In the genomic region with DNA sequence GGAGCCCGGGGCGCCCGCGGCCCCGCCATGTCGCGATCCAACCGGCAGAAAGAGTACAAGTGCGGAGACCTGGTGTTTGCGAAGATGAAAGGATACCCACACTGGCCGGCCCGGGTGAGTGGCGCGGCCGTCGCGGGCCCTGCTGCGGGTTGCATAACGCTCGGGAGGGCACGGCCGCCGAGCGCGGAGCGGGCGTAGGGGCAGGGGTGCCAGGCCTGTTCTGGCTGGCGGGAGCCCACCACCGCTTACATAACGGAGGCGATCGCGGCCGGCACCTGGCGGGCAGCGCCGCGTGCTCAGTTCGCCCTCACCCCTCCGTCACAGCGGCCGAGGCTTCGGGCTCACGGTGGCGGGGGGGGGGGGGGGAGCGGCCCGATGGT, we compare ENCODE assay signal across 8 mouse cellular contexts. TPM values are rescaled to one million over a fixed set of nuclear protein-coding genes. Genes with fewer than 3 reads are reported as not detected.
DNase-seq lines count a peak whose midpoint lies in the region; ATAC-seq and TF ChIP-seq lines count a peak whose summit lies in the region.

No protein-coding gene starts in this region.

- H3K4me2 ChIP-seq in kidney, embryonic 15.5 days = peak overlapping the region; percentile 80
- peak overlapping the region; percentile 61 for H3K4me2 ChIP-seq in lung, postnatal 0 days (replicated peaks; ENCODE audit: low read depth, low read length)
- H3K4me2 ChIP-seq in stomach, embryonic 15.5 days = peak overlapping the region; percentile 77

- no peak for TF ChIP-seq CTCF in lung, postnatal 0 days (IDR thresholded peaks at IDR 0.05)

- 0 out of 2 replicates have a peak, but pooled peaks cover 6% of the 10 kb centered on the region for H3K36me3 ChIP-seq in heart, embryonic 10.5 days
- no peaks in the 10 kb centered on the region for H3K36me3 ChIP-seq in kidney, embryonic 15.5 days
- no peaks in the 10 kb centered on the region for H3K36me3 ChIP-seq in lung, postnatal 0 days (ENCODE audit: insufficient read depth, low read length)
- H3K36me3 ChIP-seq in stomach, embryonic 15.5 days = no peaks in the 10 kb centered on the region

- H3K27me3 ChIP-seq in heart, embryonic 10.5 days (ENCODE audit: insufficient read depth, poor library complexity, severe bottlenecking) = no peaks in the 10 kb centered on the region
- H3K27me3 ChIP-seq in kidney, embryonic 15.5 days = no peaks in the 10 kb centered on the region
- H3K27me3 ChIP-seq in lung, postnatal 0 days (replicated peaks; ENCODE audit: insufficient read depth, low read length) = no peaks in the 10 kb centered on the region
- no peaks in the 10 kb centered on the region for H3K27me3 ChIP-seq in stomach, embryonic 15.5 days (replicated peaks)

- under 1% methylated on average over 47 of the region's 47 CpGs for WGBS in heart, embryonic 10.5 days
- under 1% methylated on average over 38 of the region's 47 CpGs for WGBS in kidney, embryonic 15.5 days
- WGBS in lung, postnatal 0 days = under 1% methylated on average over 22 of the region's 47 CpGs
- WGBS in stomach, embryonic 15.5 days = under 1% methylated on average over 36 of the region's 47 CpGs

- ATAC-seq in kidney, embryonic 15.5 days (replicated peaks; ENCODE audit: low FRiP score) = peak; percentile 9; the same call in 1 of the 2 replicates
- peak; percentile 3; the same call in 1 of the 2 replicates for ATAC-seq in lung, postnatal 0 days
- no peak for ATAC-seq in stomach, embryonic 15.5 days (ENCODE audit: insufficient read depth, low FRiP score, low read depth)

- H3K27ac ChIP-seq in heart, embryonic 10.5 days = peak overlapping the region; percentile 99
- H3K27ac ChIP-seq in kidney, embryonic 15.5 days = peak overlapping the region; percentile 98
- H3K27ac ChIP-seq in lung, postnatal 0 days (ENCODE audit: low read length) = peak overlapping the region; percentile 97
- peak overlapping the region; percentile 97 for H3K27ac ChIP-seq in stomach, embryonic 15.5 days

- H3K4me1 ChIP-seq in heart, embryonic 10.5 days = peaks cover 45% of the 10 kb centered on the region
- H3K4me1 ChIP-seq in kidney, embryonic 15.5 days = peaks cover 45% of the 10 kb centered on the region
- H3K4me1 ChIP-seq in lung, postnatal 0 days (ENCODE audit: insufficient read depth, low read depth, low read length) = peaks cover 28% of the 10 kb centered on the region
- H3K4me1 ChIP-seq in stomach, embryonic 15.5 days = peaks cover 37% of the 10 kb centered on the region

- peak overlapping the region; percentile 99 for H3K9ac ChIP-seq in kidney, embryonic 15.5 days
- H3K9ac ChIP-seq in lung, postnatal 0 days (replicated peaks; ENCODE audit: low read depth) = peak overlapping the region; percentile 96
- peak overlapping the region; percentile 82 for H3K9ac ChIP-seq in stomach, embryonic 15.5 days

- peak overlapping the region; percentile 89 for H3K4me3 ChIP-seq in heart, embryonic 10.5 days
- peak overlapping the region; percentile 99 for H3K4me3 ChIP-seq in kidney, embryonic 15.5 days (replicated peaks)
- peak overlapping the region; percentile 99 for H3K4me3 ChIP-seq in lung, postnatal 0 days (ENCODE audit: low read depth, low read length)
- H3K4me3 ChIP-seq in stomach, embryonic 15.5 days (replicated peaks) = peak overlapping the region; percentile 87

- no peak for TF ChIP-seq EP300 in lung, postnatal 0 days (IDR thresholded peaks at IDR 0.05)

- no peaks in the 10 kb centered on the region for H3K9me3 ChIP-seq in heart, embryonic 10.5 days
- H3K9me3 ChIP-seq in kidney, embryonic 15.5 days (replicated peaks) = no peaks in the 10 kb centered on the region
- H3K9me3 ChIP-seq in lung, postnatal 0 days (ENCODE audit: low read length) = no peaks in the 10 kb centered on the region
- no peaks in the 10 kb centered on the region for H3K9me3 ChIP-seq in stomach, embryonic 15.5 days

- DNase-seq in kidney, adult 11 months = peak; percentile 68
- no peak for DNase-seq in kidney, adult 18-20 months
- DNase-seq in Muller cell, postnatal 12 days (ENCODE audit: inconsistent ontology term) = peak; percentile 77
- DNase-seq in embryo, embryonic 9.5 days (ENCODE audit: extremely low spot score) = peak; percentile 57
- DNase-seq in heart, embryonic 10.5 days (ENCODE audit: low spot score) = no peak
- peak; percentile 40 for DNase-seq in lung, postnatal 0 days (ENCODE audit: low spot score)

RNA-seq across cellular contexts. Expression of gene Hdgf, which starts 0.5 kb away (rescaled TPM):
- polyA plus RNA-seq in heart, embryonic 10.5 days (2016; fragmentation: Nextera tagmentation; extraction: Ambion mirVana) = 182 and 248 TPM in 2 replicates
- 221 and 234 TPM in 2 replicates for polyA plus RNA-seq in kidney, embryonic 15.5 days (2015; fragmentation: Nextera tagmentation; extraction: Ambion mirVana)
- 186 and 199 TPM in 2 replicates for polyA plus RNA-seq in lung, postnatal 0 days (2015; fragmentation: Nextera tagmentation; extraction: Ambion mirVana)
- 238 and 249 TPM in 2 replicates for polyA plus RNA-seq in stomach, embryonic 15.5 days (2015; fragmentation: Nextera tagmentation; extraction: Ambion mirVana)

RNA-seq across cellular contexts. Expression of gene Mrpl24, which starts 12.7 kb away (rescaled TPM):
- 64.2 and 71.3 TPM in 2 replicates for polyA plus RNA-seq in heart, embryonic 10.5 days (2016; fragmentation: Nextera tagmentation; extraction: Ambion mirVana)
- 85.4 TPM in 2 replicates for polyA plus RNA-seq in kidney, embryonic 15.5 days (2015; fragmentation: Nextera tagmentation; extraction: Ambion mirVana)
- 61.6 and 66.6 TPM in 2 replicates for polyA plus RNA-seq in lung, postnatal 0 days (2015; fragmentation: Nextera tagmentation; extraction: Ambion mirVana)
- 76.4 and 78.2 TPM in 2 replicates for polyA plus RNA-seq in stomach, embryonic 15.5 days (2015; fragmentation: Nextera tagmentation; extraction: Ambion mirVana)

RNA-seq across cellular contexts. Expression of gene Prcc, which starts 21.2 kb away (rescaled TPM):
- polyA plus RNA-seq in heart, embryonic 10.5 days (2016; fragmentation: Nextera tagmentation; extraction: Ambion mirVana) = 11.8 and 13.6 TPM in 2 replicates
- 14.4 and 16.1 TPM in 2 replicates for polyA plus RNA-seq in kidney, embryonic 15.5 days (2015; fragmentation: Nextera tagmentation; extraction: Ambion mirVana)
- polyA plus RNA-seq in lung, postnatal 0 days (2015; fragmentation: Nextera tagmentation; extraction: Ambion mirVana) = 9.7 and 9.8 TPM in 2 replicates
- 11.3 and 12.7 TPM in 2 replicates for polyA plus RNA-seq in stomach, embryonic 15.5 days (2015; fragmentation: Nextera tagmentation; extraction: Ambion mirVana)

RNA-seq across cellular contexts. Expression of gene Isg20l2, which starts 23.5 kb away (rescaled TPM):
- polyA plus RNA-seq in heart, embryonic 10.5 days (2016; fragmentation: Nextera tagmentation; extraction: Ambion mirVana) = 39.6 and 55.1 TPM in 2 replicates
- 62.5 and 64.3 TPM in 2 replicates for polyA plus RNA-seq in kidney, embryonic 15.5 days (2015; fragmentation: Nextera tagmentation; extraction: Ambion mirVana)
- polyA plus RNA-seq in lung, postnatal 0 days (2015; fragmentation: Nextera tagmentation; extraction: Ambion mirVana) = 22.5 and 24.9 TPM in 2 replicates
- 45.8 and 48.1 TPM in 2 replicates for polyA plus RNA-seq in stomach, embryonic 15.5 days (2015; fragmentation: Nextera tagmentation; extraction: Ambion mirVana)

RNA-seq across cellular contexts. Expression of gene Rrnad1, which starts 23.9 kb away (rescaled TPM):
- polyA plus RNA-seq in heart, embryonic 10.5 days (2016; fragmentation: Nextera tagmentation; extraction: Ambion mirVana) = 16.8 and 21.0 TPM in 2 replicates
- 17.7 and 23.0 TPM in 2 replicates for polyA plus RNA-seq in kidney, embryonic 15.5 days (2015; fragmentation: Nextera tagmentation; extraction: Ambion mirVana)
- 10.8 and 11.2 TPM in 2 replicates for polyA plus RNA-seq in lung, postnatal 0 days (2015; fragmentation: Nextera tagmentation; extraction: Ambion mirVana)
- polyA plus RNA-seq in stomach, embryonic 15.5 days (2015; fragmentation: Nextera tagmentation; extraction: Ambion mirVana) = 16.2 and 17.6 TPM in 2 replicates

Comparison
In these comparisons a context has a peak if more than half of its experiments do, and no peak if none do; other contexts are left out.
1. DNase-seq: peak in kidney, adult 11 months (single experiment), Muller cell, postnatal 12 days (single experiment), embryo, embryonic 9.5 days (single experiment) and lung, postnatal 0 days (single experiment); none in kidney, adult 18-20 months (single experiment) and heart, embryonic 10.5 days (single experiment).
2. Peak in every context shown above with its lines, with median percentiles within 50 percentile points of each other: H3K27ac ChIP-seq, H3K4me3 ChIP-seq, H3K4me2 ChIP-seq and H3K9ac ChIP-seq.